Mouse (Mus musculus): Measurements from ENCODE around the gene Pcnx4.

- TF ChIP-seq POLR2A (IDR thresholded peaks at IDR 0.05; ENCODE audit: control insufficient read depth, extremely low read depth, insufficient read depth, low read length, poor library complexity): no peak
- no peak for TF ChIP-seq CTCF (IDR thresholded peaks at IDR 0.05; ENCODE audit: borderline replicate concordance, control insufficient read depth, extremely low read depth, insufficient read depth, low read length, poor library complexity)
These were observed 92.6 kb downstream of the Pcnx4 start for GRCm38 (mm10) chr12:72628751-72629150.

Data from thymus, adult 2 months (tissue).